22 mouse cellular contexts compared by ENCODE assay signal in genomic region chr1:132628183-132628582, GRCm38 (mm10).
"Had no signal": no experiment of that assay in that cellular context is flagged by ENCODE, and none has a peak within 500 bp of the region (broad histone marks: within the 10 kb centered on the region; RNA-seq: fewer than 3 reads in every experiment).

No protein-coding gene starts in this region.

- H3K4me3 ChIP-seq: embryonic facial prominence, embryonic 10.5 days; embryonic facial prominence, embryonic 12.5 days; embryonic facial prominence, embryonic 13.5 days; embryonic facial prominence, embryonic 15.5 days; erythroblast, embryonic 14.5 days; forebrain, embryonic 10.5 days; forebrain, embryonic 12.5 days; forebrain, embryonic 13.5 days; forebrain, embryonic 15.5 days; heart, embryonic 10.5 days had no signal

- H3K36me3 ChIP-seq: embryonic facial prominence, embryonic 10.5 days; embryonic facial prominence, embryonic 12.5 days; embryonic facial prominence, embryonic 13.5 days; embryonic facial prominence, embryonic 15.5 days; heart, embryonic 10.5 days had no signal

- H3K27me3 ChIP-seq: embryonic facial prominence, embryonic 12.5 days; embryonic facial prominence, embryonic 13.5 days; embryonic facial prominence, embryonic 15.5 days; forebrain, embryonic 12.5 days; forebrain, embryonic 13.5 days; forebrain, embryonic 15.5 days had no signal

- DNase-seq: cerebellum, adult 2 months; cerebellum, adult 8-10 months; cerebellum, adult 9-10 months; cerebellum, adult 9-11 months; cerebellum, postnatal 25 days; cerebellum, postnatal 36 days; embryo, embryonic 11 days; forebrain, postnatal 0 days; gastrocnemius, postnatal 10 days; gastrocnemius, postnatal 14 days; gastrocnemius, postnatal 36 days; heart, adult 11 months had no signal

- H3K9ac ChIP-seq: embryonic facial prominence, embryonic 12.5 days; embryonic facial prominence, embryonic 13.5 days; embryonic facial prominence, embryonic 15.5 days; forebrain, embryonic 12.5 days; forebrain, embryonic 13.5 days; forebrain, embryonic 15.5 days; forebrain, postnatal 0 days had no signal

- H3K27ac ChIP-seq: embryonic facial prominence, embryonic 10.5 days; embryonic facial prominence, embryonic 12.5 days; embryonic facial prominence, embryonic 13.5 days; embryonic facial prominence, embryonic 15.5 days; forebrain, embryonic 10.5 days; forebrain, embryonic 12.5 days; forebrain, embryonic 13.5 days; forebrain, embryonic 15.5 days; heart, embryonic 10.5 days had no signal
